Mouse (Mus musculus) olfactory bulb, adult 2 months (tissue): ENCODE data around the gene Phc2. TPM values are rescaled to one million over a fixed set of nuclear protein-coding genes. Genes with fewer than 3 reads are reported as not detected.

Experiments used
- H3K27ac ChIP-seq: fragments of 200-500 bp; 2 replicates; pipeline ENCODE4 v1.5.1; 2012; ENCODE audit warnings: low read depth, low read length; ENCODE audit not compliant: insufficient read depth
- H3K4me1 ChIP-seq: fragments of 200-500 bp; 2 replicates; pipeline ENCODE4 v1.6.1; 2012; ENCODE audit warnings: low read length; ENCODE audit not compliant: control insufficient read depth, insufficient read depth
- H3K4me3 ChIP-seq: fragments of 200-500 bp; 2 replicates; pipeline ENCODE4 v1.5.1; 2012; ENCODE audit warnings: mild to moderate bottlenecking, low read depth, low read length, moderate library complexity; ENCODE audit not compliant: insufficient read depth
- CTCF ChIP-seq: fragments of 200-500 bp; IDR thresholded peaks from 2 replicates; pipeline ENCODE4 v1.5.1; 2012; ENCODE audit warnings: low read depth, mild to moderate bottlenecking, low read length, moderate library complexity; ENCODE audit not compliant: insufficient read depth
- POLR2A ChIP-seq: fragments of 200-500 bp; IDR thresholded peaks from 2 replicates; pipeline ENCODE4 v1.6.1; 2012; ENCODE audit warnings: mild to moderate bottlenecking, low read depth, low read length, moderate library complexity; ENCODE audit not compliant: insufficient read depth
- WGBS: fragments of 180-500 bp; shearing (Covaris S2); methylation state at CpG from one replicate; pipeline ENCODE4 v1.1.7; 2018; 5-methylcytosine and 5-hydroxymethylcytosine counted together
- polyA plus RNA-seq: library from polyadenylated mRNA; stranded (reverse); fragments of >200 nt; gene quantifications from 2 replicates; pipeline ENCODE4 v1.2.4, GENCODE M21; 2012; ENCODE audit warnings: low replicate concordance; ENCODE audit not compliant: missing spikeins, insufficient read depth, insufficient read length

The Phc2 gene
- polyA plus RNA-seq, 1 experiment: not detected

DNA sequence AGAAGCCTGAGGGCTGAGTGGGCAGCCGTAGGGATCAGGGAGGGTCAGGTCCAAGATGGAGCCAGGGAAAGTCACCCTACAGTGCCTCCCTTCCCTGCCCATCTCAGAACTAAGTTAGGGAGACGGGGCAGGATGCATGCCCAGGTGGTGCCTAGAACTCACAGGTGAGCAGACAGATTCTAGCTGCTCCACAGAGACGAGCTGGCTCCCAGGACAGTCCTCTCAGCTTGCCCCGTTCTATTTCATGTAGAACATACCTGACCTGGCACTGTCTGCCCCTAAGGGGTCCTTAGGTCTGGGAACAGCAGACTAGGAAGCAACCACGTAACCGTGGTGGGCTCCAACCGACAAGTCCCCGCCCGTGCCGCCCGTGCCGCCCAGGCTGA lies 55.3 kb downstream of the Phc2 start:
- Histone ChIP-seq H3K4me3 (no peak overlapping the region), H3K27ac (no peak overlapping the region), H3K4me1 (peaks cover 31% of the 10 kb centered on the region)
- WGBS: 92% methylated on average over 12 of the region's 12 CpGs
- TF ChIP-seq POLR2A (no peak), CTCF (no peak)

DNA sequence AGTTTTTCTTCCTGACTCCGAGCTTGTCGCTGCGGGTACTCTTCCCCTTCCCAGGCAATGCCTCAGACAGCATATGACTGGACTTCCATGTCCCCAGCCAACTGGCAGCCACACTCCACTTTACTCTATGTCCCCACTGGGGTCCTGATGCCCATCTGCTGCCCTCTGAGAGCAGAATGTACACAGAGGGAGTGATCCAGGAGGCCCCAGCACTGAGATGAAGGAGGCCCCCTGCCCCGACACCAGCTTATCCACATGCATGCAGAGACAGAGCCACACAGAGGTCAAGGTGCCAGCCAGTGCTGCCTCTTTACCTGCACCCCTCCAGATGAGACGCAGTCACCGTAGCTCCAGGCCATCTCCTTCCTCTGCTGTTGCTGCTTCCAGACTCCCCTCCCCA lies 55.8 kb downstream of the Phc2 start:
- Histone ChIP-seq H3K4me1 (peaks cover 36% of the 10 kb centered on the region), H3K27ac (no peak overlapping the region), H3K4me3 (no peak overlapping the region)
- TF ChIP-seq POLR2A: no peak
- no peak for TF ChIP-seq CTCF
- 85% methylated on average over 6 of the region's 6 CpGs for WGBS

GRCm38 (mm10) chr4:128710800-128711199 lies 56.3 kb downstream of the Phc2 start:
- Histone ChIP-seq H3K4me1 (peaks cover 41% of the 10 kb centered on the region), H3K4me3 (no peak overlapping the region), H3K27ac (no peak overlapping the region)
- WGBS: 69% methylated on average over 9 of the region's 9 CpGs
- TF ChIP-seq CTCF (no peak), POLR2A (no peak)

- 8% methylated on average over 24 of the region's 24 CpGs for WGBS
Measured at GRCm38 (mm10) chr4:128711455-128712135, 57.1 kb downstream of the Phc2 start.

GRCm38 (mm10) chr4:128712136-128712655 lies 57.7 kb downstream of the Phc2 start:
- Histone ChIP-seq H3K27ac (no peak overlapping the region), H3K4me3 (no peak overlapping the region), H3K4me1 (peaks cover 49% of the 10 kb centered on the region)
- WGBS: 53% methylated on average over 13 of the region's 13 CpGs
- TF ChIP-seq CTCF (no peak), POLR2A (no peak)

More at GRCm38 (mm10) chr4:128711455-128712135, 57.1 kb downstream of the Phc2 start:
- Histone ChIP-seq H3K4me3 (no peak overlapping the region; the same call in 1 of the 2 replicates), H3K27ac (no peak overlapping the region), H3K4me1 (peaks cover 48% of the 10 kb centered on the region)
- no peak for TF ChIP-seq POLR2A
- peak; percentile 92 for TF ChIP-seq CTCF

DNA sequence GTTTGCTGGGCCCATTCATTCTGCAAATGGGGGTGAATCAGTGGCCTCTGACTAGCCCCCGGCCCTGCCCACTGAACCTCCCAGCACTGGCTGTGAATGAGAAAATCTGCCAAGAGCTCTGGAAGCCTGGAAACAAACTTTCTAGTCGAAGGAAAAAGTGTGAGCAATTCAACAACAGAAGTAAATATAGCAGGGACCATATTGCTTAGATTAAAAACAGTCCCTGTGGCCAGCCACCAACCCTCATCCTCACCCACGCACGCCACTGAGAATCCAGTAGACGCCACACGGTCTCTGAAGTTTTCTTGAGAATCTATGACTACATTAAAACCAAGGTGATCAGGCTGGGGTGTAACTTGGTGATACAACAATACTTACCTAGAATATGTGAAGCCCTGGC lies 58.4 kb downstream of the Phc2 start:
- Histone ChIP-seq H3K4me1 (peaks cover 47% of the 10 kb centered on the region), H3K4me3 (no peak overlapping the region), H3K27ac (no peak overlapping the region)
- WGBS: 65% methylated on average over 6 of the region's 6 CpGs
- TF ChIP-seq CTCF (no peak), POLR2A (no peak)

DNA sequence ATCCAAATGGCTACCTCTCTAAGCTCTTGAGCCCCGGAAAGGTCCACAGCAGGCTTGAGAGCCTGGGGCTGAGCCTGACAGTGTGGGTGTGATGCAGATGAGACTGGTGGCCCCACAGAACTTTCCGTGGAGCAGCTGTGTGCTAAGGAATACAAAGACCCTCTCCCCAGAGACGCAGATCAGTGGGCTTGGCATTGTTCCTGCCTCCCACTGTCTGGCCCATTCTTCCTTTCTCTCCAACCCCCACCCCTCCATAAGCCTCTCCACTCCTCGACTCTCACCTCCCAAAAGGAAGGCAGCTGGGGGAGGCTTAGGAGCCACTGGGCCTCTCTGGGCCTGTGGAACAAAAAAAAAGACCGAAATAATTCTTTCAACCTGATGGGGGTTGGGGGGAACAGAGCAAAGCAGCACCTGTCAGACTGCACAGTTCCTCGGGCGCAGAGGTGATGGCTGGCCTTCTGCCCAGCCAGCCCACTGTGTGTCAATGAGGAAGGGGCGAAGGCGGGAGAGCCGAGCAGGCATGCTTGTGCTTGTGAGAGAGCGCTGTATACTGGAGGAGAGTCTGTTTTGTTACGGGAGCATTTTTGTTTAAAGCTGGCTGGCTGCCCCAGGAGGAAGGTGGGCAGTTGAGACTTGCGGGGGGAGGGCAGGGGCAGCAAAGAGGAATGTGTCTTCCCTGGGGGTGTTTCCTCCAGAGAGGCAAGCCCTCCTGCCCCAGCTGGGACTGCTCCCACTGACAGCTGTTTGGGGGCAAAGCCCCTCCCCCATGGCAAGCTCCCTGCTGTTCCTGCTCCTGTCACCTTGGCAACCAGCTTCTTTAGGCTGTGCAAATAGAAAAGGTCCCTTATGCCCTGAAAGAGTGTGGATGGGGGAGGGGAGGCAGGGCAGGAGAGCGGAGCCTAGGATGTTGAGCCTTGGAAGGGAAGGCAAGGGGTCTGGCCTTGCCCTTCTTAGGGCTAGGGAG lies 61.0 kb downstream of the Phc2 start:
- peak overlapping the region; percentile 81 for H3K27ac ChIP-seq
- H3K4me1 ChIP-seq: peaks cover 57% of the 10 kb centered on the region
- 15% methylated on average over 14 of the region's 14 CpGs for WGBS
- TF ChIP-seq POLR2A: no peak
- no peak for TF ChIP-seq CTCF
- H3K4me3 ChIP-seq: no peak overlapping the region

DNA sequence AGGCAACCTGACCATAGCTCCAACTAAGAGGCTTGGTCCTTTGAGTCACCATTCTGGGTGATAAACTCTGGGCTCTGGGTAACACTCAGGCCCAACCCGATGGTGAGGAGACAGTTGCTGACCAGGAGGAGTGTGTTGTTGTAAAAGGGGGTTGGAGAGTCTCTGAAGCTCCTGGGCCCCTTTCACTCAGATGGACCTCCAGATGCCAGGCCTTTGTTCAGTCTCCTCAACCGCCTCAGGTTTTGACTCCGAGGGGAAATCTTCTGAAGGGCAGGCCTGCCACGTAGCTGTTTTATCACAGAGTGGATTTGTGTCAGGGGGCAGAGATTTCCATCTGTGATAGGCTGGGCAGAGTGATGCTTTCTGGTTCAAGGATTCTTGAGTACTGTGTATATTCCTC lies 61.8 kb downstream of the Phc2 start:
- H3K27ac ChIP-seq: peak overlapping the region; percentile 81
- H3K4me1 ChIP-seq: peaks cover 53% of the 10 kb centered on the region
- TF ChIP-seq CTCF (no peak), POLR2A (no peak)
- 23% methylated on average over 4 of the region's 4 CpGs for WGBS
- H3K4me3 ChIP-seq: no peak overlapping the region

- Histone ChIP-seq H3K27ac (peak overlapping the region; percentile 81), H3K4me1 (peaks cover 52% of the 10 kb centered on the region), H3K4me3 (no peak overlapping the region)
- 24% methylated on average over 9 of the region's 9 CpGs for WGBS
- TF ChIP-seq POLR2A (no peak), CTCF (no peak)
Measured at GRCm38 (mm10) chr4:128716731-128717130, 62.2 kb downstream of the Phc2 start.
